Mouse (Mus musculus): ENCODE results near the gene Slit1. TPM values are rescaled to one million over a fixed set of nuclear protein-coding genes. Genes with fewer than 3 reads are reported as not detected.

The Slit1 gene
- polyA plus RNA-seq, 1 experiment from 2014 or later = 3.2 TPM

- no peak for ATAC-seq (replicated peaks; ENCODE audit: low FRiP score, low read depth)
These were observed 47.0 kb downstream of the Slit1 start for GRCm38 (mm10) chr19:41696443-41696842.

GRCm38 (mm10) chr19:41695046-41695445, 48.4 kb downstream of the Slit1 start:
- Histone ChIP-seq H3K4me1 (replicated peaks; ENCODE audit: insufficient read depth, low read length) (no peaks in the 10 kb centered on the region), H3K9me3 (replicated peaks; ENCODE audit: low read length) (no peaks in the 10 kb centered on the region), H3K27ac (no peak overlapping the region), H3K4me2 (ENCODE audit: low read length) (no peak overlapping the region), H3K9ac (ENCODE audit: low read depth, low read length) (no peak overlapping the region), H3K4me3 (replicated peaks; ENCODE audit: low read depth, low read length) (no peak overlapping the region), H3K36me3 (ENCODE audit: insufficient read depth, low read length) (no peaks in the 10 kb centered on the region), H3K27me3 (ENCODE audit: insufficient read depth, low read length) (no peaks in the 10 kb centered on the region)
- 69% methylated on average over 6 of the region's 6 CpGs for WGBS
- TF ChIP-seq CTCF (IDR thresholded peaks at IDR 0.05; ENCODE audit: low read depth) = no peak
- no peak for ATAC-seq (replicated peaks; ENCODE audit: low FRiP score, low read depth)
- DNase-seq (ENCODE audit: low spot score) = no peak

More at GRCm38 (mm10) chr19:41696443-41696842, 47.0 kb downstream of the Slit1 start:
- WGBS = 82% methylated on average over 9 of the region's 9 CpGs
- DNase-seq (ENCODE audit: low spot score) = no peak
- Histone ChIP-seq H3K9me3 (replicated peaks; ENCODE audit: low read length) (no peaks in the 10 kb centered on the region), H3K27me3 (ENCODE audit: insufficient read depth, low read length) (no peaks in the 10 kb centered on the region), H3K36me3 (ENCODE audit: insufficient read depth, low read length) (no peaks in the 10 kb centered on the region), H3K9ac (ENCODE audit: low read depth, low read length) (no peak overlapping the region), H3K4me1 (replicated peaks; ENCODE audit: insufficient read depth, low read length) (no peaks in the 10 kb centered on the region), H3K27ac (no peak overlapping the region), H3K4me2 (ENCODE audit: low read length) (no peak overlapping the region), H3K4me3 (replicated peaks; ENCODE audit: low read depth, low read length) (no peak overlapping the region)
- no peak for TF ChIP-seq CTCF (IDR thresholded peaks at IDR 0.05; ENCODE audit: low read depth)

GRCm38 (mm10) chr19:41694610-41695009, 48.9 kb downstream of the Slit1 start:
- Histone ChIP-seq H3K4me1 (replicated peaks; ENCODE audit: insufficient read depth, low read length) (no peaks in the 10 kb centered on the region), H3K4me2 (ENCODE audit: low read length) (no peak overlapping the region), H3K9ac (ENCODE audit: low read depth, low read length) (no peak overlapping the region), H3K9me3 (replicated peaks; ENCODE audit: low read length) (no peaks in the 10 kb centered on the region), H3K27me3 (ENCODE audit: insufficient read depth, low read length) (no peaks in the 10 kb centered on the region), H3K36me3 (ENCODE audit: insufficient read depth, low read length) (no peaks in the 10 kb centered on the region), H3K4me3 (replicated peaks; ENCODE audit: low read depth, low read length) (no peak overlapping the region), H3K27ac (no peak overlapping the region)
- ATAC-seq (replicated peaks; ENCODE audit: low FRiP score, low read depth) = no peak
- no peak for DNase-seq (ENCODE audit: low spot score)
- WGBS = 78% methylated on average over 9 of the region's 9 CpGs
- TF ChIP-seq CTCF (IDR thresholded peaks at IDR 0.05; ENCODE audit: low read depth) = no peak

DNA sequence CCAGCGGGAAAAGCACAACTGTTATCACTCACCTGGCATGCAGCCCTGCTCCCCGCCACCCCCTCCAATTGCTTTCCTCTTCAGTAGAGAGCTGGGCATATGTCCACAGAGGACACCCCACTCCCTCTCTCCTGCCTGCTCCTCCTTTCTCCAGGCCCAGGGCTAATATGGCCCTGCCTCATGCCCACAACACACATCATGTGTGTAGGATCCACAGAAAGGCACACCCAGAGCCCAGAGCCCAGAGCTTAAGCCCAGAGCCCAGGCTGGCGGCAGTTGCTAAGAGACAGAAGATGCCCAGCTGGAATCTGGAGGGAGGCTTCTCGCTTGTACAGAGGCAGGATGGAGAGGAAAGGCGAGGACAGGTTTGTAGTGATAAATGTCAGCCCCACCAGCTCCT, 49.7 kb downstream of the Slit1 start:
- ATAC-seq (replicated peaks; ENCODE audit: low FRiP score, low read depth) (no peak), DNase-seq (ENCODE audit: low spot score) (no peak)
- no peak overlapping the region for H3K9ac ChIP-seq (ENCODE audit: low read depth, low read length)
- TF ChIP-seq CTCF (IDR thresholded peaks at IDR 0.05; ENCODE audit: low read depth) = no peak
- H3K4me1 ChIP-seq (replicated peaks; ENCODE audit: insufficient read depth, low read length) = no peaks in the 10 kb centered on the region
- H3K4me2 ChIP-seq (ENCODE audit: low read length) = no peak overlapping the region
- no peak overlapping the region for H3K27ac ChIP-seq
- H3K4me3 ChIP-seq (replicated peaks; ENCODE audit: low read depth, low read length) = no peak overlapping the region
- H3K36me3 ChIP-seq (ENCODE audit: insufficient read depth, low read length) = no peaks in the 10 kb centered on the region
- H3K27me3 ChIP-seq (ENCODE audit: insufficient read depth, low read length) = no peaks in the 10 kb centered on the region
- 58% methylated on average over 5 of the region's 5 CpGs for whole genome bisulfite sequencing
- H3K9me3 ChIP-seq (replicated peaks; ENCODE audit: low read length) = no peaks in the 10 kb centered on the region

DNA sequence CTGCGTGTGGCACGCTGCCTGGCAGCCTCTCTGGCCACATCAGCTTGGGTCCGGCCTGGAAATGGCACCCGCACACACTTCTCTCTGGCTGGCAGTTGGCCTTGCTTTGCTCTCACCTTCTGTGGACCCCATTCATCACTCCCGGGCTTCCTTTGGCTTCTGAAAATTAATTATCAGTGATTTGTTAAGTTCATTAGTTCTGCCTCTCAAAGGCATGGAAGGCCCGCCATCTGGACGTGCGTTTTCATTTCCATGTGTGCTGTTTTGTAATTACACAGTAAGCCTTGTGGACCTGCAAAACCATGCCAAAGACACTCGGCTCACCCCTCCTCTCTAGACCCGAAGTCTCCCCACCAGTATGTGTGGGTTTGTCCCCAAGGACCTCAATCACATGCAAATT, 53.4 kb downstream of the Slit1 start:
- Histone ChIP-seq H3K36me3 (ENCODE audit: insufficient read depth, low read length) (no peaks in the 10 kb centered on the region), H3K9ac (ENCODE audit: low read depth, low read length) (no peak overlapping the region), H3K27ac (no peak overlapping the region), H3K4me1 (replicated peaks; ENCODE audit: insufficient read depth, low read length) (no peaks in the 10 kb centered on the region), H3K9me3 (replicated peaks; ENCODE audit: low read length) (no peaks in the 10 kb centered on the region), H3K4me3 (replicated peaks; ENCODE audit: low read depth, low read length) (no peak overlapping the region), H3K4me2 (ENCODE audit: low read length) (no peak overlapping the region), H3K27me3 (ENCODE audit: insufficient read depth, low read length) (no peaks in the 10 kb centered on the region)
- ATAC-seq (replicated peaks; ENCODE audit: low FRiP score, low read depth) (no peak), DNase-seq (ENCODE audit: low spot score) (no peak)
- no peak for TF ChIP-seq CTCF (IDR thresholded peaks at IDR 0.05; ENCODE audit: low read depth)
- 69% methylated on average over 10 of the region's 10 CpGs for WGBS

GRCm38 (mm10) chr19:41688251-41688650, 55.2 kb downstream of the Slit1 start:
- Histone ChIP-seq H3K4me3 (replicated peaks; ENCODE audit: low read depth, low read length) (no peak overlapping the region), H3K27ac (0 out of 2 replicates have a peak overlapping the region, but pooled peaks have one; percentile 13), H3K9me3 (replicated peaks; ENCODE audit: low read length) (no peaks in the 10 kb centered on the region), H3K9ac (ENCODE audit: low read depth, low read length) (no peak overlapping the region), H3K4me2 (ENCODE audit: low read length) (no peak overlapping the region), H3K4me1 (replicated peaks; ENCODE audit: insufficient read depth, low read length) (no peaks in the 10 kb centered on the region), H3K36me3 (ENCODE audit: insufficient read depth, low read length) (no peaks in the 10 kb centered on the region), H3K27me3 (ENCODE audit: insufficient read depth, low read length) (no peaks in the 10 kb centered on the region)
- no peak for TF ChIP-seq CTCF (IDR thresholded peaks at IDR 0.05; ENCODE audit: low read depth)
- 53% methylated on average over 13 of the region's 13 CpGs for WGBS
- ATAC-seq (replicated peaks; ENCODE audit: low FRiP score, low read depth) (no peak), DNase-seq (ENCODE audit: low spot score) (no peak)

- Histone ChIP-seq H3K27ac (0 out of 2 replicates have a peak overlapping the region, but pooled peaks have one; percentile 13), H3K27me3 (ENCODE audit: insufficient read depth, low read length) (no peaks in the 10 kb centered on the region), H3K4me1 (replicated peaks; ENCODE audit: insufficient read depth, low read length) (no peaks in the 10 kb centered on the region), H3K4me3 (replicated peaks; ENCODE audit: low read depth, low read length) (no peak overlapping the region), H3K36me3 (ENCODE audit: insufficient read depth, low read length) (no peaks in the 10 kb centered on the region), H3K9me3 (replicated peaks; ENCODE audit: low read length) (no peaks in the 10 kb centered on the region), H3K4me2 (ENCODE audit: low read length) (no peak overlapping the region), H3K9ac (ENCODE audit: low read depth, low read length) (no peak overlapping the region)
- TF ChIP-seq CTCF (IDR thresholded peaks at IDR 0.05; ENCODE audit: low read depth) = no peak
- 60% methylated on average over 8 of the region's 8 CpGs for whole genome bisulfite sequencing
- ATAC-seq (replicated peaks; ENCODE audit: low FRiP score, low read depth) = no peak
- no peak for DNase-seq (ENCODE audit: low spot score)
These were observed 55.6 kb downstream of the Slit1 start for GRCm38 (mm10) chr19:41687836-41688235.
